Mouse (Mus musculus): ENCODE measurements around the gene Atp5l. TPM values are rescaled to one million over a fixed set of nuclear protein-coding genes. Genes with fewer than 3 reads are reported as not detected.
A peak's percentile ranks its signal among the peaks of the same experiment; 100 is the strongest.

Atp5l gene
- total and polyA plus RNA-seq, 2 experiments from 2014 or later, result 217 to 1,065 TPM

GRCm38 (mm10) chr9:44882981-44883569, 37.5 kb downstream of the Atp5l start:
- H3K36me3 ChIP-seq (ENCODE audit: insufficient read depth, low read length), result no peaks in the 10 kb centered on the region
- peak; percentile 74 for DNase-seq (ENCODE audit: low spot score)
- H3K27ac ChIP-seq, result peak overlapping the region; percentile 99
- no peak; the same call in 1 of the 2 replicates for TF ChIP-seq CTCF (IDR thresholded peaks at IDR 0.05; ENCODE audit: low read depth)
- ATAC-seq, result peak; percentile 22
- H3K27me3 ChIP-seq (ENCODE audit: insufficient read depth, low read length), result no peaks in the 10 kb centered on the region
- H3K4me2 ChIP-seq (ENCODE audit: low read depth, low read length), result peak overlapping the region; percentile 97
- no peaks in the 10 kb centered on the region for H3K9me3 ChIP-seq (ENCODE audit: low read length)
- peak overlapping the region; percentile 100 for H3K4me3 ChIP-seq (ENCODE audit: low read length)
- WGBS, result 1% methylated on average over 21 of the region's 21 CpGs
- peaks cover 10% of the 10 kb centered on the region for H3K4me1 ChIP-seq (ENCODE audit: insufficient read depth, low read length)
- H3K9ac ChIP-seq (replicated peaks; ENCODE audit: low read length), result peak overlapping the region; percentile 98

GRCm38 (mm10) chr9:44882436-44882980, 38.0 kb downstream of the Atp5l start:
- TF ChIP-seq CTCF (IDR thresholded peaks at IDR 0.05; ENCODE audit: low read depth), result peak; percentile 33; the same call in 1 of the 2 replicates
- H3K27ac ChIP-seq, result peak overlapping the region; percentile 99
- ATAC-seq (peak; percentile 58), DNase-seq (ENCODE audit: low spot score) (peak; percentile 68)
- peak overlapping the region; percentile 97 for H3K4me2 ChIP-seq (ENCODE audit: low read depth, low read length)
- no peaks in the 10 kb centered on the region for H3K9me3 ChIP-seq (ENCODE audit: low read length)
- 0% methylated on average over 26 of the region's 27 CpGs for WGBS
- peaks cover 13% of the 10 kb centered on the region for H3K4me1 ChIP-seq (ENCODE audit: insufficient read depth, low read length)
- H3K27me3 ChIP-seq (ENCODE audit: insufficient read depth, low read length), result no peaks in the 10 kb centered on the region
- H3K36me3 ChIP-seq (ENCODE audit: insufficient read depth, low read length), result no peaks in the 10 kb centered on the region
- H3K9ac ChIP-seq (replicated peaks; ENCODE audit: low read length), result peak overlapping the region; percentile 98
- peak overlapping the region; percentile 100 for H3K4me3 ChIP-seq (ENCODE audit: low read length)

DNA sequence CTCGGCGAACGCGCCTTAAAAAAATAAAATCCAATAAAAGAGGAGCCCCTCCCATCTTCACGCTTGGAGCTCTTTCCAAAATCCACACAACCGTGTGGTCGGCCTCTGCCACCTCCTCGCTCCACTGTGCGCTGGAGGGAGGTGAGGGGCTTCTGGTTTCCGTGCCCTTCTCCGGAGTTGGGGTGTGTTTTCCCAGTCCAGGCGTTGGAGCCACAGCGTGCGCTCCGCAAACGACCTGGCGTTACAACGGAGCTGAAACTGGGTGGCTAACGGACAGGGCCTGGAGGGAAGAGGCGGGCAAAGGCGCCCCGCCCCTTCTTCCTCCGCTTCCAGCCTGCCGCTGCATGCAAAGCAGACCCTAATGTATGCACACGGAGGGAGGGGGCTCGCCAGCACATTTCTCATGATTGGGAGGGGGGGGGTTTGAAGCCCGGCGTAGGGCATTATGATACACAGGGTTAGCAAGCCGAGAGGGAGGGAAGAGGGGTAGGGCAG, 38.6 kb downstream of the Atp5l start:
- H3K9ac ChIP-seq (replicated peaks; ENCODE audit: low read length), result peak overlapping the region; percentile 98
- WGBS, result under 1% methylated on average over 29 of the region's 29 CpGs
- H3K4me3 ChIP-seq (ENCODE audit: low read length), result peak overlapping the region; percentile 100
- peaks cover 13% of the 10 kb centered on the region for H3K4me1 ChIP-seq (ENCODE audit: insufficient read depth, low read length)
- peak overlapping the region; percentile 97 for H3K4me2 ChIP-seq (ENCODE audit: low read depth, low read length)
- no peaks in the 10 kb centered on the region for H3K9me3 ChIP-seq (ENCODE audit: low read length)
- H3K27me3 ChIP-seq (ENCODE audit: insufficient read depth, low read length), result no peaks in the 10 kb centered on the region
- H3K27ac ChIP-seq, result peak overlapping the region; percentile 99
- no peak for TF ChIP-seq CTCF (IDR thresholded peaks at IDR 0.05; ENCODE audit: low read depth)
- peak; percentile 93 for DNase-seq (ENCODE audit: low spot score)
- no peaks in the 10 kb centered on the region; the same call in 1 of the 2 replicates for H3K36me3 ChIP-seq (ENCODE audit: insufficient read depth, low read length)
- ATAC-seq, result peak; percentile 66

- TF ChIP-seq CTCF (IDR thresholded peaks at IDR 0.05; ENCODE audit: low read depth), result no peak
- H3K4me2 ChIP-seq (ENCODE audit: low read depth, low read length), result peak within 1 kb of the TSS; percentile 97
- peaks cover 17% of the 10 kb centered on the region for H3K4me1 ChIP-seq (ENCODE audit: insufficient read depth, low read length)
- H3K36me3 ChIP-seq (ENCODE audit: insufficient read depth, low read length), result no peaks in the 10 kb centered on the region; the same call in 1 of the 2 replicates
- WGBS, result under 1% methylated on average over 35 of the region's 71 CpGs
- H3K9ac ChIP-seq (replicated peaks; ENCODE audit: low read length), result peak within 1 kb of the TSS; percentile 98
- peak within 1 kb of the TSS; percentile 100 for H3K4me3 ChIP-seq (ENCODE audit: low read length)
- DNase-seq (ENCODE audit: low spot score), result peak; percentile 98
- no peaks in the 10 kb centered on the region for H3K27me3 ChIP-seq (ENCODE audit: insufficient read depth, low read length)
- peak; percentile 87 for ATAC-seq
- no peaks in the 10 kb centered on the region for H3K9me3 ChIP-seq (ENCODE audit: low read length)
- H3K27ac ChIP-seq, result peak within 1 kb of the TSS; percentile 99
These were observed 39.2 kb downstream of the Atp5l start, which contains the start of gene Kmt2a for GRCm38 (mm10) chr9:44881221-44881871. Gene Kmt2a, minus strand, starts transcription at chr9:44881296.

DNA sequence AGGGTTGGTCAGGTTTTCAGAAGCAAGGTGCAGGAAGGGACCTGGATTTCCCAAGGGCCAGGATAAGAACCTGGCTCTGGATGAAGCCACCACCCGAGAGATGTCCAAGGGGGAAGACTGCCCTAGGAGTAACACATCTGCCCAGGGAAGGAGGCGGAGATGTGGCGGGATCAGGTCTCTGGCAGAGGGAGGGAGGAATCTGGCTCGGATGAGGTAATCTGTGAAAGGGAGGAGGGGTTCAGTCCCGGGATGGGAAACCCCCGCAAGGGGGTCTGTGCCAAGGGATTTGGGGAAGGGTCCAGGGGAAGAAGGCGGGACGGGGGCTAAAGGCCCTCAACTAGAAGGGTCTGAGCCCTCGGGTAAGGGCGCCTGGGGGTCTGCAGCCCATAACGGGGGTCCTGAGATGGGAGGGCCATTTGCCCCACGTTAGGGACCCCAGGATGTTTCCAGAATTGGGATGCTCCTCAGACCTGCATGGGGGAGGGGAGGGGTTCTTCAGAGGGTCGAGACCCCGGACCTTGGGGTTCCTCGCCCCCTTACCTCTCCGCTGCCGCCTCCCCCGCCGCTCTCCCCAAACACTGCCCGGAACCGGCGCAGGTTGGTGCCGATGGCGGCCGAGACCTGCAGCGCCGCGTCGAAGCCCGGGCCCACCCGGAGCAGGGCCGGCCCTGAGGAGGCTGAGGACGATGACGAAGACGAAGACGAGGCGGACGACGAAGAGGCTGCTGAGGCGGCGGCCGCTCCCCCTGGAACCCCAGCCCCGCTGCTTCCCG, 40.0 kb downstream of the Atp5l start:
- H3K4me1 ChIP-seq (ENCODE audit: insufficient read depth, low read length), result peaks cover 20% of the 10 kb centered on the region
- peak overlapping the region; percentile 100 for H3K4me3 ChIP-seq (ENCODE audit: low read length)
- no peaks in the 10 kb centered on the region; the same call in 1 of the 2 replicates for H3K36me3 ChIP-seq (ENCODE audit: insufficient read depth, low read length)
- peak overlapping the region; percentile 98 for H3K9ac ChIP-seq (replicated peaks; ENCODE audit: low read length)
- H3K27ac ChIP-seq, result peak overlapping the region; percentile 99
- ATAC-seq (peak; percentile 1; the same call in 1 of the 2 replicates), DNase-seq (ENCODE audit: low spot score) (peak; percentile 46)
- peak overlapping the region; percentile 57 for H3K4me2 ChIP-seq (ENCODE audit: low read depth, low read length)
- no peaks in the 10 kb centered on the region for H3K27me3 ChIP-seq (ENCODE audit: insufficient read depth, low read length)
- no peaks in the 10 kb centered on the region for H3K9me3 ChIP-seq (ENCODE audit: low read length)
- WGBS, result 1% methylated on average over 42 of the region's 44 CpGs
- no peak for TF ChIP-seq CTCF (IDR thresholded peaks at IDR 0.05; ENCODE audit: low read depth)

- ATAC-seq, result no peak
- DNase-seq (ENCODE audit: low spot score), result peak; percentile 30
- WGBS, result under 1% methylated on average over 13 of the region's 13 CpGs
These were observed 40.8 kb downstream of the Atp5l start for GRCm38 (mm10) chr9:44879694-44880271.

More at GRCm38 (mm10) chr9:44879694-44880271, 40.8 kb downstream of the Atp5l start:
- Histone ChIP-seq H3K36me3 (ENCODE audit: insufficient read depth, low read length) (no peaks in the 10 kb centered on the region; the same call in 1 of the 2 replicates), H3K9ac (replicated peaks; ENCODE audit: low read length) (peak overlapping the region; percentile 98), H3K4me1 (ENCODE audit: insufficient read depth, low read length) (peaks cover 25% of the 10 kb centered on the region), H3K4me2 (ENCODE audit: low read depth, low read length) (peak overlapping the region; percentile 57), H3K27me3 (ENCODE audit: insufficient read depth, low read length) (no peaks in the 10 kb centered on the region), H3K4me3 (ENCODE audit: low read length) (peak overlapping the region; percentile 100), H3K9me3 (ENCODE audit: low read length) (no peaks in the 10 kb centered on the region), H3K27ac (peak overlapping the region; percentile 99)
- no peak for TF ChIP-seq CTCF (IDR thresholded peaks at IDR 0.05; ENCODE audit: low read depth)

All from hindbrain, postnatal 0 days (tissue).